Mouse (Mus musculus) CH12.LX (cell line): ENCODE results near the gene Sar1b. TPM values are rescaled to one million over a fixed set of nuclear protein-coding genes. Genes with fewer than 3 reads are reported as not detected.
A peak's percentile ranks its signal among the peaks of the same experiment; 100 is the strongest.

Source experiments
- DNase-seq: peaks from one replicate; pipeline ENCODE4 v3.0.0-alpha.2; 2013; ENCODE audit errors: extremely low read depth
- H3K27ac ChIP-seq: 2 replicates; pipeline ENCODE4 v1.5.1; 2012; ENCODE audit warnings: low read depth, mild to moderate bottlenecking, control low read depth, moderate library complexity; ENCODE audit not compliant: insufficient read depth
- H3K27me3 ChIP-seq: replicated peaks from 2 replicates; pipeline ENCODE3; 2012; ENCODE audit warnings: inconsistent platforms
- H3K36me3 ChIP-seq, 2 experiments: replicated peaks in 1 of 2; 2 replicates each; pipeline versions ENCODE3 to v1.6.1; 2012; ENCODE audit warnings: inconsistent platforms in 1 of 2, low read length in 1 of 2, mild to moderate bottlenecking in 1 of 2, mixed read lengths in 1 of 2, moderate library complexity in 1 of 2; ENCODE audit not compliant: control insufficient read depth in 1 of 2, insufficient read depth in 1 of 2
- H3K4me1 ChIP-seq, 2 experiments: 2 replicates each; pipeline ENCODE4 v1.6.1; 2012; ENCODE audit warnings: inconsistent platforms in 1 of 2, moderate library complexity in 1 of 2; ENCODE audit not compliant: insufficient read depth in 2 of 2, control insufficient read depth in 1 of 2
- H3K4me2 ChIP-seq: 2 replicates; pipeline ENCODE4 v1.6.1; 2012; ENCODE audit warnings: low read depth, mild to moderate bottlenecking, control low read depth; ENCODE audit not compliant: poor library complexity, insufficient read depth, severe bottlenecking
- H3K4me3 ChIP-seq, 3 experiments: fragments of 150-350 bp in 1 of 3; sonication (generic) in 1 of 3; replicated peaks in 1 of 3; 2 replicates each; pipeline versions ENCODE3 to v1.5.1; 2011 to 2012; ENCODE audit warnings: low read depth in 2 of 3, low read length in 2 of 3, mild to moderate bottlenecking in 2 of 3, moderate library complexity in 2 of 3, control low read depth in 1 of 3, improper control_type of control experiment in 1 of 3, inconsistent platforms in 1 of 3, mixed read lengths in 1 of 3; ENCODE audit not compliant: poor library complexity in 1 of 3
- H3K79me2 ChIP-seq: replicated peaks from 2 replicates; pipeline ENCODE4 v1.6.1; 2012; ENCODE audit warnings: mild to moderate bottlenecking, moderate library complexity; ENCODE audit not compliant: control insufficient read depth, poor library complexity, insufficient read depth, severe bottlenecking; ENCODE audit errors: extremely low read depth
- H3K9ac ChIP-seq: 2 replicates; pipeline ENCODE4 v1.6.1; 2012; ENCODE audit warnings: low read depth, mild to moderate bottlenecking, control low read depth, moderate library complexity; ENCODE audit not compliant: insufficient read depth
- H3K9me3 ChIP-seq: replicated peaks from 2 replicates; pipeline ENCODE3; 2012; ENCODE audit warnings: low read length, inconsistent platforms, mixed read lengths
- GABPA ChIP-seq: IDR thresholded peaks from 2 replicates; pipeline ENCODE4 v1.6.1; 2012; ENCODE audit warnings: low read depth, low read length, improper control_type of control experiment, inconsistent platforms; ENCODE audit not compliant: insufficient replicate concordance
- MAX ChIP-seq: IDR thresholded peaks from 2 replicates; pipeline ENCODE4 v1.6.1; 2011; ENCODE audit warnings: low read length, improper control_type of control experiment
- MAZ ChIP-seq: IDR thresholded peaks from 2 replicates; pipeline ENCODE4 v1.6.1; 2012; ENCODE audit warnings: low read depth, mild to moderate bottlenecking, inconsistent platforms, low read length, improper control_type of control experiment, moderate library complexity
- NELFE ChIP-seq: IDR thresholded peaks from 2 replicates; pipeline ENCODE4 v1.6.1; 2011; ENCODE audit warnings: low read depth, low read length, improper control_type of control experiment
- RAD21 ChIP-seq: IDR thresholded peaks from 2 replicates; pipeline ENCODE4 v1.6.1; 2011; ENCODE audit warnings: low read depth, mild to moderate bottlenecking, low read length, improper control_type of control experiment, moderate library complexity
- ZMIZ1 ChIP-seq: IDR thresholded peaks from 2 replicates; pipeline ENCODE4 v1.6.1; 2012; ENCODE audit warnings: low read depth, mild to moderate bottlenecking, inconsistent platforms, low read length, improper control_type of control experiment
- dilution Hi-C: fragments of 300-500 bp; cut with MboI; formaldehyde crosslinking; loops from 2 replicates; pipeline ENCODE4 v1.14.3; 2020; ENCODE audit warnings: low sequenced_read_pairs; ENCODE audit not compliant: extremely low pct_unique_long_range_greater_than_20kb, extremely low pct_ligation_motif_present
- in situ Hi-C: fragments of 300-500 bp; cut with MboI; formaldehyde crosslinking; loops from 3 replicates; pipeline ENCODE4 v1.14.3; 2019; ENCODE audit warnings: low sequenced_read_pairs, low pct_ligation_motif_present, low pct_unique_long_range_greater_than_20kb, mixed read lengths
- polyA plus RNA-seq: library from polyadenylated mRNA; unstranded; fragments of >175 nt; gene quantifications from 2 replicates; pipeline ENCODE4 v1.2.1, GENCODE M21; 2012; ENCODE audit warnings: low read depth; ENCODE audit not compliant: insufficient read length
- total RNA-seq, 2 experiments: library from RNA; depleted of rRNA; stranded (reverse); fragments of 300-350 nt in 1 of 2; fragments of >200 nt in 1 of 2; gene quantifications; 2 replicates each; pipeline ENCODE4 v1.2.3; 2012 to 2014

Sar1b gene
- total and polyA plus RNA-seq, 3 experiments = 79.3 to 258 (median 171) TPM

GRCm38 (mm10) chr11:51841149-51841548, 77.7 kb downstream of the Sar1b start:
- in situ Hi-C loops (no loop called here), dilution Hi-C loops (no loop called here)
- H3K27me3 ChIP-seq = no peaks in the 10 kb centered on the region
- no peak for TF ChIP-seq ZMIZ1
- TF ChIP-seq NELFE = no peak
- TF ChIP-seq MAZ = no peak
- no peak for TF ChIP-seq GABPA
- TF ChIP-seq RAD21 = no peak
- no peak for TF ChIP-seq MAX
- H3K27ac ChIP-seq = peak overlapping the region; percentile 66; the same call in 1 of the 2 replicates
- no peak overlapping the region for H3K9ac ChIP-seq
- H3K4me3 ChIP-seq = no peak overlapping the region
- H3K9me3 ChIP-seq = peaks cover 6% of the 10 kb centered on the region
- H3K4me1 ChIP-seq = peaks cover 67 to 98% of the 10 kb centered on the region in 2 experiments
- no peak for DNase-seq
- peaks cover 57% of the 10 kb centered on the region for H3K79me2 ChIP-seq
- H3K36me3 ChIP-seq = peaks cover 51 to 80% of the 10 kb centered on the region in 2 experiments
- no peak overlapping the region for H3K4me2 ChIP-seq

Other genes starting within 250 kb of the Sar1b start
- gene Phykpl, start 178.9 kb upstream of the Sar1b start, total RNA-seq (2012; rRNA removed) = 30.9 and 40.5 TPM in 2 replicates
- 19.4 and 25.2 TPM in 2 replicates for gene Phykpl, start 178.9 kb upstream of the Sar1b start, total RNA-seq (2014; rRNA removed)
- gene Phykpl, start 178.9 kb upstream of the Sar1b start, polyA plus RNA-seq = 39.6 and 44.0 TPM in 2 replicates
- 893 and 1,222 TPM in 2 replicates for gene Hnrnpab, start 156.8 kb upstream of the Sar1b start, total RNA-seq (2012; rRNA removed)
- gene Hnrnpab, start 156.8 kb upstream of the Sar1b start, total RNA-seq (2014; rRNA removed) = 1,100 and 1,160 TPM in 2 replicates
- gene Hnrnpab, start 156.8 kb upstream of the Sar1b start, polyA plus RNA-seq = 2,181 and 2,430 TPM in 2 replicates
- 489 and 641 TPM in 2 replicates for gene Nhp2, start 144.0 kb upstream of the Sar1b start, total RNA-seq (2012; rRNA removed)
- gene Nhp2, start 144.0 kb upstream of the Sar1b start, total RNA-seq (2014; rRNA removed) = 649 and 722 TPM in 2 replicates
- gene Nhp2, start 144.0 kb upstream of the Sar1b start, polyA plus RNA-seq = 847 and 914 TPM in 2 replicates
- 46.6 and 46.7 TPM in 2 replicates for gene Rmnd5b, start 127.8 kb upstream of the Sar1b start, total RNA-seq (2012; rRNA removed)
- gene Rmnd5b, start 127.8 kb upstream of the Sar1b start, total RNA-seq (2014; rRNA removed) = 39.0 and 41.1 TPM in 2 replicates
- gene Rmnd5b, start 127.8 kb upstream of the Sar1b start, polyA plus RNA-seq = 59.5 and 60.2 TPM in 2 replicates
- gene N4bp3, start 112.8 kb upstream of the Sar1b start, total RNA-seq (2012; rRNA removed) = 19.7 and 21.2 TPM in 2 replicates
- 17.8 and 19.1 TPM in 2 replicates for gene N4bp3, start 112.8 kb upstream of the Sar1b start, total RNA-seq (2014; rRNA removed)
- gene N4bp3, start 112.8 kb upstream of the Sar1b start, polyA plus RNA-seq = 22.1 and 25.4 TPM in 2 replicates
- 1.3 and 1.5 TPM in 2 replicates for gene D930048N14Rik, start 112.7 kb upstream of the Sar1b start, total RNA-seq (2012; rRNA removed)
- gene D930048N14Rik, start 112.7 kb upstream of the Sar1b start, total RNA-seq (2014; rRNA removed) = 0.32 and 0.38 TPM in 2 replicates
- gene D930048N14Rik, start 112.7 kb upstream of the Sar1b start, polyA plus RNA-seq = 0.78 and 0.81 TPM in 2 replicates
- 41.8 and 45.1 TPM in 2 replicates for gene 0610009B22Rik, start 74.8 kb upstream of the Sar1b start, total RNA-seq (2012; rRNA removed)
- 68.1 and 68.5 TPM in 2 replicates for gene 0610009B22Rik, start 74.8 kb upstream of the Sar1b start, total RNA-seq (2014; rRNA removed)
- gene 0610009B22Rik, start 74.8 kb upstream of the Sar1b start, polyA plus RNA-seq = 28.8 and 34.6 TPM in 2 replicates
- gene Sec24a, start 53 bp upstream of the Sar1b start, total RNA-seq (2012; rRNA removed) = 6.3 and 7.2 TPM in 2 replicates
- 4.6 and 5.5 TPM in 2 replicates for gene Sec24a, start 53 bp upstream of the Sar1b start, total RNA-seq (2014; rRNA removed)
- 12.0 and 16.8 TPM in 2 replicates for gene Sec24a, start 53 bp upstream of the Sar1b start, polyA plus RNA-seq
- gene Jade2, start 94.0 kb downstream of the Sar1b start, total RNA-seq (2012; rRNA removed) = 51.4 and 58.2 TPM in 2 replicates
- gene Jade2, start 94.0 kb downstream of the Sar1b start, total RNA-seq (2014; rRNA removed) = 21.9 and 25.6 TPM in 2 replicates
- gene Jade2, start 94.0 kb downstream of the Sar1b start, polyA plus RNA-seq = 50.3 and 60.1 TPM in 2 replicates
- 170 and 172 TPM in 2 replicates for gene Cdkn2aipnl, start 204.0 kb downstream of the Sar1b start, total RNA-seq (2012; rRNA removed)
- gene Cdkn2aipnl, start 204.0 kb downstream of the Sar1b start, total RNA-seq (2014; rRNA removed) = 256 and 271 TPM in 2 replicates
- 200 and 219 TPM in 2 replicates for gene Cdkn2aipnl, start 204.0 kb downstream of the Sar1b start, polyA plus RNA-seq
- gene Ube2b, start 237.1 kb downstream of the Sar1b start, total RNA-seq (2012; rRNA removed) = 70.5 and 76.7 TPM in 2 replicates
- gene Ube2b, start 237.1 kb downstream of the Sar1b start, total RNA-seq (2014; rRNA removed) = 230 and 250 TPM in 2 replicates
- gene Ube2b, start 237.1 kb downstream of the Sar1b start, polyA plus RNA-seq = 226 and 278 TPM in 2 replicates
- gene Cdkl3, start 240.5 kb downstream of the Sar1b start, total RNA-seq (2012; rRNA removed) = 4.3 and 4.4 TPM in 2 replicates
- gene Cdkl3, start 240.5 kb downstream of the Sar1b start, total RNA-seq (2014; rRNA removed) = 8.2 and 9.7 TPM in 2 replicates
- 7.3 and 8.0 TPM in 2 replicates for gene Cdkl3, start 240.5 kb downstream of the Sar1b start, polyA plus RNA-seq